Mouse (Mus musculus) hindbrain, postnatal 0 days (tissue): ENCODE data around the gene Edf1. TPM values are rescaled to one million over a fixed set of nuclear protein-coding genes. Genes with fewer than 3 reads are reported as not detected.

ENCODE experiments used
- ATAC-seq: fragments of 200-750 bp; cut with Nextera tagmentation; 2 replicates; pipeline ENCODE4 v1.8.0; 2017; ENCODE audit warnings: mild to moderate bottlenecking, moderate TSS enrichment, moderate library complexity
- DNase-seq: peaks from one replicate; pipeline ENCODE4 v3.0.0-alpha.2; 2015; ENCODE audit warnings: low spot score
- H3K27ac ChIP-seq: fragments of 300-500 bp; sonication (generic); 2 replicates; pipeline ENCODE4 v1.5.1; 2014; ENCODE audit warnings: mild to moderate bottlenecking
- H3K27me3 ChIP-seq: fragments of 300-500 bp; sonication (generic); 2 replicates; pipeline ENCODE4 v1.6.1; 2014; ENCODE audit warnings: low read length, mixed read lengths; ENCODE audit not compliant: insufficient read depth
- H3K36me3 ChIP-seq: fragments of 300-500 bp; sonication (generic); 2 replicates; pipeline ENCODE4 v1.6.1; 2014; ENCODE audit warnings: low read length, mixed read lengths; ENCODE audit not compliant: insufficient read depth
- H3K4me1 ChIP-seq: fragments of 300-500 bp; sonication (generic); 2 replicates; pipeline ENCODE4 v1.6.1; 2014; ENCODE audit warnings: antibody characterized with exemption, low read length, mixed read lengths; ENCODE audit not compliant: insufficient read depth
- H3K4me2 ChIP-seq: fragments of 300-500 bp; sonication (generic); 2 replicates; pipeline ENCODE4 v1.6.1; 2014; ENCODE audit warnings: low read depth, mild to moderate bottlenecking, low read length, moderate library complexity, mixed read lengths
- H3K4me3 ChIP-seq: fragments of 300-500 bp; sonication (generic); 2 replicates; pipeline ENCODE4 v1.5.1; 2014; ENCODE audit warnings: low read length
- H3K9ac ChIP-seq: fragments of 300-500 bp; sonication (generic); replicated peaks from 2 replicates; pipeline ENCODE4 v1.6.1; 2014; ENCODE audit warnings: mild to moderate bottlenecking, low read length, moderate library complexity, mixed read lengths
- H3K9me3 ChIP-seq: fragments of 300-500 bp; sonication (generic); 2 replicates; pipeline ENCODE4 v1.6.1; 2016; ENCODE audit warnings: low read length, mixed read lengths
- CTCF ChIP-seq: IDR thresholded peaks from 2 replicates; pipeline ENCODE4 v1.5.1; 2016; ENCODE audit warnings: antibody characterized with exemption, control low read depth, low read depth
- WGBS: fragments of 180-500 bp; shearing (Covaris S2); extraction: QIAGEN DNeasy Blood & Tissue Kit; methylation state at CpG from one replicate; pipeline ENCODE4 v1.1.7; 2014; 5-methylcytosine and 5-hydroxymethylcytosine counted together
- polyA plus RNA-seq: library from polyadenylated mRNA; unstranded; fragments of >200 nt; fragmentation: Nextera tagmentation; extraction: Ambion mirVana; gene quantifications from 2 replicates; pipeline ENCODE4 v1.2.1, GENCODE M21; 2015
- total RNA-seq: library from RNA; depleted of rRNA; stranded (reverse); fragments of >200 nt; gene quantifications from 2 replicates; pipeline ENCODE4 v1.2.3, GENCODE M21; 2014

Gene Edf1
- total and polyA plus RNA-seq, 2 experiments from 2014 or later: 159 to 394 TPM

DNA sequence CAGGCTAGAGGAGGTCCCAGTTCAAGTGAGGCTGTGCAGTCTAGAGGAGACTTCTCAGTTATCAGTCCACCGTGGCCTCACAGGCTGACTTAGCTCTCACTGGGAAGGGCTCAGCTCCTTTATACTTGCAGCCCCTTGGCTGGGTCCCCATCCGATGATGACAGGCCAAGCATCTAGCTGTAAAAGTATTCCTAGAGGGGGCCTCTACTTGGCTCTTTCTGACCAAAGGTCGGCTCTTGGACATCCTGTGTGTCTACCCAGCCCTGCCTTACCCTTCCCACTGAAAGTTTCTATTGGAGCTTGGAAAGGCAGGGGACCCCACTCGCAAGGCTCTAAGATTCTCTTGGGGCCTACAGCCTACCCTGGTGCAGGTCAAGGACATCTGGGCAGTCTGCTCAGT is 13.6 kb downstream of the Edf1 start:
- DNase-seq: no peak
- peaks cover 17% of the 10 kb centered on the region for H3K4me1 ChIP-seq
- 0 out of 2 replicates have a peak overlapping the region, but pooled peaks have one; percentile 5 for H3K9ac ChIP-seq
- no peak overlapping the region for H3K4me3 ChIP-seq
- H3K4me2 ChIP-seq: no peak overlapping the region
- no peak for ATAC-seq
- 93% methylated on average over 4 of the region's 4 CpGs for WGBS
- TF ChIP-seq CTCF: no peak
- H3K27me3 ChIP-seq: 0 out of 2 replicates have a peak, but pooled peaks cover 2% of the 10 kb centered on the region
- H3K9me3 ChIP-seq: no peaks in the 10 kb centered on the region
- no peak overlapping the region for H3K27ac ChIP-seq
- H3K36me3 ChIP-seq: no peaks in the 10 kb centered on the region

DNA sequence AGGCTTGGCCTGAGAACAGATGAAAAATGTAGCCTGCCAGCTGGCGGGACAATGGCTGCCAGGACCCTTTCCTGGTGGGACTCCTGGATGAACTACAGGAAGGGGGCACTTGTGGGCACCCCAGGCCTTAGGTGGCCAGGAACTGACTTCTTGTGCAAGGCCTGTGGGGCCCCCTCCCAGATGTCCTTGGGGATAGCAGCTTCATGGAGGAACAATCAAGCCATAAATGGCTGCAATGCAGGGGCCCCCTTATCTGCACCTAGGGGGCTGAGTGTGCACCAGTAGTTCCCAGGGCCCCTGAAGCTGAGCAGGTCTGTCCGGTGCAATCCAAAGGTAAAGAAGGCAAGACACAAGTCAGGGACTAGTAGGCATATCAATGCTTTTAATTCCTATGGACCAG is 15.4 kb downstream of the Edf1 start:
- Histone ChIP-seq H3K4me1 (peaks cover 17% of the 10 kb centered on the region), H3K27me3 (peaks cover 17% of the 10 kb centered on the region), H3K4me2 (peak overlapping the region; percentile 92), H3K9me3 (no peaks in the 10 kb centered on the region), H3K27ac (no peak overlapping the region), H3K4me3 (no peak overlapping the region), H3K9ac (0 out of 2 replicates have a peak overlapping the region, but pooled peaks have one; percentile 31), H3K36me3 (peaks cover 5% of the 10 kb centered on the region; the same call in 1 of the 2 replicates)
- no peak for DNase-seq
- TF ChIP-seq CTCF: no peak
- 96% methylated on average over 2 of the region's 2 CpGs for WGBS
- ATAC-seq: no peak

DNA sequence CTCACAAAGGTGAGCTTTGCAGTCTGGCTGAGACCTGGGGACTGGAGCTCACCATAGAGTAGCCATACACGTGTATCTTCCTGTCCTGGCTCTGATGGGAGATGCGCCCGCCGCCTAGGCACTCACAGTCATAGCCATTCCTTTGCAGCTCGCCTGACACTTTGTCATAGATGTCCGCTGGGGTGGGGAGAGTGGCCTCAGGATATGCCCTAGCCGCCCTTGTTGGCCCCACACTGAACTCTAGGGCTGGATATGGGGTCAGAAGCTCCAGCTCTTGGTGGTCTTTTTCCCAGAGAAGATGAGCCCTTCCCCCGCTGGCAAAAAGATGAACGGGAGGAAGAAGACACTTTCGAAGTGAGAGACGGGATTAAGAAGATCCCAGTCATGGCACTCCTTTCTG is 16.5 kb downstream of the Edf1 start:
- H3K27me3 ChIP-seq: peaks cover 28% of the 10 kb centered on the region
- no peaks in the 10 kb centered on the region for H3K9me3 ChIP-seq
- H3K4me3 ChIP-seq: peak overlapping the region; percentile 56
- peak overlapping the region; percentile 92 for H3K4me2 ChIP-seq
- H3K36me3 ChIP-seq: peaks cover 9% of the 10 kb centered on the region; the same call in 1 of the 2 replicates
- DNase-seq (no peak), ATAC-seq (no peak)
- peak overlapping the region; percentile 67 for H3K9ac ChIP-seq
- 15% methylated on average over 11 of the region's 11 CpGs for WGBS
- peaks cover 17% of the 10 kb centered on the region for H3K4me1 ChIP-seq
- peak overlapping the region; percentile 86 for H3K27ac ChIP-seq
- TF ChIP-seq CTCF: no peak

GRCm38 (mm10) chr2:25574579-25575431 is 17.2 kb downstream of the Edf1 start, which contains the start of the genes Mamdc4 and Phpt1:
Gene Mamdc4, minus strand, starts transcription at chr2:25574845.
Gene Phpt1, minus strand, starts transcription at chr2:25575224.
- H3K36me3 ChIP-seq: peaks cover 9% of the 10 kb centered on the region; the same call in 1 of the 2 replicates

DNA sequence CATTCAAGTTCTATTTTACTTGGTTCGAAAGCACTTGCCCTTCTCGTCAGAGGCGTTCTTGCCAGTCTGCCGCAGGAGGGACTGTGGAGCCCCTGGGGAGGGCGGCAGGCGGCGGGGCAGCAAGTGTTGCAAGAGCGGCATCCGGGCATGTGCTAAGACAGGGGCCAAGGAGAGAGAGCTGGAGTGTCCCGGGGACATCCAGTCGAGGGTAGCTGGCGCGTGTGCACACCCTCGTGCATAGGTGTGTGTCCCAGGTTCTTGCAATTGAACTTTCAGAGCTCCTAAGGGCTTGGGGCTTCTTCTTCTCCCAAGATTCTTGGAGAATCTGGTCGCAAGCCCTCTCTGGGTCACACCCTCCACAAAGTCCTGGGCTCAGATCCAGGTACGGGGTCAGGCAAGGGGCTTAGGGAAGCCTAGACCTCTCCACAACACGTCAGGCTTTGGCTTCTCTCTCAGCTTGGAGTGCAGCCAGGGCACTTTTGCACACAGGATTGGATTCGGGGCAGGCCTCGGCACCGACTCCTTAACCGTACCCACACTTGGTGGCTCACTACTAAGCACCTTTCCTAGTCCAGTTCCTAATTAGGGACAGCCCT is 17.9 kb downstream of the Edf1 start:
- Histone ChIP-seq H3K9me3 (no peaks in the 10 kb centered on the region), H3K27me3 (peaks cover 38% of the 10 kb centered on the region), H3K36me3 (peaks cover 9% of the 10 kb centered on the region; the same call in 1 of the 2 replicates), H3K4me2 (peak overlapping the region; percentile 92), H3K27ac (peak overlapping the region; percentile 86; the same call in 1 of the 2 replicates), H3K4me1 (peaks cover 26% of the 10 kb centered on the region), H3K9ac (peak overlapping the region; percentile 48), H3K4me3 (peak overlapping the region; percentile 56)
- DNase-seq (peak; percentile 50), ATAC-seq (no peak)
- TF ChIP-seq CTCF: no peak
- 11% methylated on average over 21 of the region's 21 CpGs for WGBS

More at GRCm38 (mm10) chr2:25574579-25575431, 17.2 kb downstream of the Edf1 start, which contains the start of the genes Mamdc4 and Phpt1:
- TF ChIP-seq CTCF: no peak
- peaks cover 35% of the 10 kb centered on the region for H3K27me3 ChIP-seq
- H3K4me2 ChIP-seq: peak within 1 kb of the TSS; percentile 92
- DNase-seq (peak; percentile 99), ATAC-seq (peak; percentile 98)
- under 1% methylated on average over 44 of the region's 45 CpGs for WGBS
- H3K9ac ChIP-seq: peak within 1 kb of the TSS; percentile 67
- peak within 1 kb of the TSS; percentile 86 for H3K27ac ChIP-seq
- H3K4me3 ChIP-seq: peak within 1 kb of the TSS; percentile 56
- no peaks in the 10 kb centered on the region for H3K9me3 ChIP-seq
- H3K4me1 ChIP-seq: peaks cover 20% of the 10 kb centered on the region

DNA sequence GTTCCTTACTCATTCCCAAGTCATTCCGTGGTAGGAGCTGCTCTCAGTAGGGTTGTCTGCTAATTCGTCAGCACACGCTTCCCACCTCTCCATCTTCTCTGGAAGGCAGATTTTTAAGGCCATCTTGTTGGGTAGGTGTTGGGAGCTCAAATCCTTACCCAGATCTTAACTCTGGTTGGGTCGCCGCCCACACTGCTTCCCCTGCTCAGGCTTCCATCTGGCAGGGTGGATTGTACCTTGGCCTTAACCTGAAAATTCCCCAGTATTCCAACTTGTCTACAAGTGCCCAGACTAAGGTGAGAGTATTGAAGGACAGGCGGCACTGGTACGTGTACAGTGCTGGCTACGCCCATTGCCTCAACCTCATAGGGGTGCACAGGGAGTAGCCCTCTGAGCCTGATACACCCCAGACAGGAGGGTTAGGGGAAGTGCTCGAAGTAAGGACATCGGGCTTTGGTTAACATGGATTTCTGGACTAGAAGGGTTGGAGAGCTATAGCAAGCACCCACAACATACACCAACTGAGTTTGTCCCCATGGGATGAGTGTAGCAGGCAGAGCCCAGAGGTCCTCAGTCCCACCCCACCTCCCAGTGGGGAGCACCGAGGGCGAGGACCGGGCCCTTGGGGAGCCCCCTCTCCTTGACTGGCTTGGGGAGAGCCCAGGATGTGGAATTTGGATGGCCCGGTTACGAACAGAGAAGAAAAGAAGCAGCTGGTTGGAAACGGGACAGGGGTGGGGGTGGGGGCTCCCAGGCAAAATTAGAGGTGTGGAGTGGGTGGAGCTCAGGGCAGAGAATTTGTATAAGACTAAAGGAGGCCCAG is 18.6 kb downstream of the Edf1 start:
- H3K4me2 ChIP-seq: peak overlapping the region; percentile 92
- H3K36me3 ChIP-seq: peaks cover 9% of the 10 kb centered on the region; the same call in 1 of the 2 replicates
- H3K27ac ChIP-seq: 0 out of 2 replicates have a peak overlapping the region, but pooled peaks have one; percentile 86
- H3K4me3 ChIP-seq: no peak overlapping the region
- ATAC-seq (no peak), DNase-seq (no peak)
- no peak for TF ChIP-seq CTCF
- peaks cover 38% of the 10 kb centered on the region for H3K27me3 ChIP-seq
- 71% methylated on average over 16 of the region's 16 CpGs for WGBS
- H3K9me3 ChIP-seq: no peaks in the 10 kb centered on the region
- peak overlapping the region; percentile 48; the same call in 1 of the 2 replicates for H3K9ac ChIP-seq
- H3K4me1 ChIP-seq: peaks cover 32% of the 10 kb centered on the region
